Mouse (Mus musculus) neural tube, embryonic 13.5 days (tissue): ENCODE results near the gene Ank2. TPM values are rescaled to one million over a fixed set of nuclear protein-coding genes. Genes with fewer than 3 reads are reported as not detected.

ENCODE experiments used
- ATAC-seq: fragments of 200-750 bp; cut with Nextera tagmentation; 2 replicates; pipeline ENCODE4 v1.8.0; 2017; ENCODE audit warnings: low read depth, mild to moderate bottlenecking, moderate TSS enrichment, moderate library complexity
- H3K27ac ChIP-seq: fragments of 300-500 bp; sonication (generic); replicated peaks from 2 replicates; pipeline ENCODE4 v1.5.1; 2015; ENCODE audit warnings: moderate library complexity, mild to moderate bottlenecking, inconsistent platforms
- H3K27me3 ChIP-seq: fragments of 300-500 bp; sonication (generic); 2 replicates; pipeline ENCODE4 v1.6.1; 2015; ENCODE audit warnings: mild to moderate bottlenecking, inconsistent platforms
- H3K36me3 ChIP-seq: fragments of 300-500 bp; sonication (generic); 2 replicates; pipeline ENCODE4 v1.6.1; 2015; ENCODE audit warnings: mild to moderate bottlenecking, inconsistent platforms
- H3K4me1 ChIP-seq: fragments of 300-500 bp; sonication (generic); replicated peaks from 2 replicates; pipeline ENCODE4 v1.6.1; 2015; ENCODE audit warnings: inconsistent platforms
- H3K4me2 ChIP-seq: fragments of 300-500 bp; sonication (generic); 2 replicates; pipeline ENCODE4 v1.6.1; 2015; ENCODE audit warnings: inconsistent platforms, mild to moderate bottlenecking, moderate library complexity
- H3K4me3 ChIP-seq: fragments of 300-500 bp; sonication (generic); 2 replicates; pipeline ENCODE4 v1.5.1; 2015; ENCODE audit warnings: mild to moderate bottlenecking, inconsistent platforms
- H3K9ac ChIP-seq: fragments of 300-500 bp; sonication (generic); 2 replicates; pipeline ENCODE4 v1.6.1; 2015; ENCODE audit warnings: moderate library complexity, mild to moderate bottlenecking, inconsistent platforms
- H3K9me3 ChIP-seq: fragments of 300-500 bp; sonication (generic); 2 replicates; pipeline ENCODE4 v1.6.1; 2016; ENCODE audit warnings: inconsistent platforms
- WGBS: fragments of 180-500 bp; shearing (Covaris S2); methylation state at CpG from one replicate; pipeline ENCODE4 v1.1.7; 2015; 5-methylcytosine and 5-hydroxymethylcytosine counted together
- polyA plus RNA-seq: library from polyadenylated mRNA; unstranded; fragments of >200 nt; fragmentation: Nextera tagmentation; extraction: Ambion mirVana; gene quantifications from 2 replicates; pipeline ENCODE4 v1.2.1, GENCODE M21; 2015

Gene Ank2
- polyA plus RNA-seq, 1 experiment from 2014 or later = 119 TPM

GRCm38 (mm10) chr3:127134062-127134461, 365.1 kb downstream of the Ank2 start:
- Histone ChIP-seq H3K4me3 (no peak overlapping the region), H3K36me3 (no peaks in the 10 kb centered on the region), H3K4me1 (peaks cover 47% of the 10 kb centered on the region), H3K9ac (no peak overlapping the region), H3K4me2 (no peak overlapping the region), H3K27ac (no peak overlapping the region; the same call in 1 of the 2 replicates), H3K9me3 (no peaks in the 10 kb centered on the region), H3K27me3 (no peaks in the 10 kb centered on the region)
- 24% methylated on average over 2 of the region's 2 CpGs for WGBS
- 0 out of 2 replicates have a peak, but pooled peaks have one; percentile 37 for ATAC-seq

- Histone ChIP-seq H3K4me2 (no peak overlapping the region), H3K9me3 (no peaks in the 10 kb centered on the region), H3K27me3 (no peaks in the 10 kb centered on the region), H3K4me3 (no peak overlapping the region), H3K4me1 (peaks cover 60% of the 10 kb centered on the region), H3K9ac (no peak overlapping the region), H3K36me3 (no peaks in the 10 kb centered on the region), H3K27ac (no peak overlapping the region)
- no peak for ATAC-seq
- 32% methylated on average over 3 of the region's 3 CpGs for WGBS
These were observed 368.1 kb downstream of the Ank2 start for GRCm38 (mm10) chr3:127131048-127131447.

GRCm38 (mm10) chr3:127130167-127130770, 368.9 kb downstream of the Ank2 start:
- Histone ChIP-seq H3K27ac (no peak overlapping the region), H3K9ac (no peak overlapping the region)
- WGBS = 36% methylated on average over 12 of the region's 12 CpGs

GRCm38 (mm10) chr3:127129750-127130149, 369.4 kb downstream of the Ank2 start:
- H3K9me3 ChIP-seq = no peaks in the 10 kb centered on the region
- no peaks in the 10 kb centered on the region for H3K36me3 ChIP-seq
- no peaks in the 10 kb centered on the region for H3K27me3 ChIP-seq
- 27% methylated on average over 1 of the region's 1 CpGs for WGBS
- H3K4me1 ChIP-seq = peaks cover 55% of the 10 kb centered on the region
- no peak overlapping the region for H3K4me2 ChIP-seq
- ATAC-seq = no peak
- no peak overlapping the region for H3K4me3 ChIP-seq
- H3K9ac ChIP-seq = no peak overlapping the region
- H3K27ac ChIP-seq = no peak overlapping the region

More at GRCm38 (mm10) chr3:127130167-127130770, 368.9 kb downstream of the Ank2 start:
- no peak for ATAC-seq
- Histone ChIP-seq H3K36me3 (no peaks in the 10 kb centered on the region), H3K27me3 (no peaks in the 10 kb centered on the region), H3K4me3 (no peak overlapping the region), H3K9me3 (no peaks in the 10 kb centered on the region), H3K4me2 (no peak overlapping the region), H3K4me1 (peaks cover 57% of the 10 kb centered on the region)

GRCm38 (mm10) chr3:127127611-127128010, 371.5 kb downstream of the Ank2 start:
- Histone ChIP-seq H3K9me3 (no peaks in the 10 kb centered on the region), H3K4me2 (no peak overlapping the region), H3K4me3 (no peak overlapping the region), H3K27ac (no peak overlapping the region), H3K27me3 (no peaks in the 10 kb centered on the region), H3K4me1 (peaks cover 54% of the 10 kb centered on the region), H3K36me3 (no peaks in the 10 kb centered on the region), H3K9ac (no peak overlapping the region)
- 42% methylated on average over 1 of the region's 1 CpGs for WGBS
- no peak for ATAC-seq

GRCm38 (mm10) chr3:127126220-127126619, 372.9 kb downstream of the Ank2 start:
- Histone ChIP-seq H3K36me3 (no peaks in the 10 kb centered on the region), H3K9me3 (no peaks in the 10 kb centered on the region), H3K4me2 (no peak overlapping the region), H3K4me3 (no peak overlapping the region), H3K9ac (no peak overlapping the region), H3K27ac (no peak overlapping the region), H3K27me3 (no peaks in the 10 kb centered on the region), H3K4me1 (peaks cover 49% of the 10 kb centered on the region)
- 61% methylated on average over 3 of the region's 3 CpGs for WGBS
- no peak for ATAC-seq

GRCm38 (mm10) chr3:127124375-127124993, 374.7 kb downstream of the Ank2 start:
- no peak overlapping the region for H3K4me2 ChIP-seq
- no peak for ATAC-seq
- 39% methylated on average over 10 of the region's 10 CpGs for WGBS

GRCm38 (mm10) chr3:127123376-127123775, 375.8 kb downstream of the Ank2 start:
- no peak overlapping the region for H3K4me3 ChIP-seq
- ATAC-seq = no peak
- H3K27me3 ChIP-seq = no peaks in the 10 kb centered on the region
- H3K4me2 ChIP-seq = no peak overlapping the region
- 38% methylated on average over 8 of the region's 8 CpGs for WGBS
- 0 out of 2 replicates have a peak overlapping the region, but pooled peaks have one; percentile 22 for H3K9ac ChIP-seq
- no peak overlapping the region for H3K27ac ChIP-seq
- peaks cover 32% of the 10 kb centered on the region for H3K4me1 ChIP-seq
- no peaks in the 10 kb centered on the region for H3K36me3 ChIP-seq
- H3K9me3 ChIP-seq = no peaks in the 10 kb centered on the region

More at GRCm38 (mm10) chr3:127124375-127124993, 374.7 kb downstream of the Ank2 start:
- H3K4me3 ChIP-seq = no peak overlapping the region
- H3K9ac ChIP-seq = no peak overlapping the region
- H3K4me1 ChIP-seq = peaks cover 32% of the 10 kb centered on the region
- no peaks in the 10 kb centered on the region for H3K27me3 ChIP-seq
- H3K36me3 ChIP-seq = no peaks in the 10 kb centered on the region
- H3K27ac ChIP-seq = no peak overlapping the region
- no peaks in the 10 kb centered on the region for H3K9me3 ChIP-seq

- H3K9me3 ChIP-seq = no peaks in the 10 kb centered on the region
- 88% methylated on average over 4 of the region's 4 CpGs for WGBS
- H3K4me2 ChIP-seq = no peak overlapping the region
- H3K9ac ChIP-seq = no peak overlapping the region
- H3K36me3 ChIP-seq = no peaks in the 10 kb centered on the region
- peaks cover 16% of the 10 kb centered on the region for H3K4me1 ChIP-seq
- no peak overlapping the region for H3K4me3 ChIP-seq
- no peak for ATAC-seq
- H3K27ac ChIP-seq = no peak overlapping the region
- no peaks in the 10 kb centered on the region for H3K27me3 ChIP-seq
These were observed 380.4 kb downstream of the Ank2 start for GRCm38 (mm10) chr3:127118777-127119176.

- Histone ChIP-seq H3K4me2 (no peak overlapping the region), H3K4me3 (no peak overlapping the region), H3K27me3 (no peaks in the 10 kb centered on the region), H3K9me3 (no peaks in the 10 kb centered on the region), H3K4me1 (peaks cover 16% of the 10 kb centered on the region), H3K9ac (no peak overlapping the region), H3K27ac (no peak overlapping the region), H3K36me3 (no peaks in the 10 kb centered on the region)
- WGBS = 81% methylated on average over 6 of the region's 6 CpGs
- no peak for ATAC-seq
These were observed 382.9 kb downstream of the Ank2 start for GRCm38 (mm10) chr3:127116226-127116625.

- WGBS = 49% methylated on average over 7 of the region's 7 CpGs
- H3K4me3 ChIP-seq = no peak overlapping the region
- H3K36me3 ChIP-seq = no peaks in the 10 kb centered on the region
- ATAC-seq = 0 out of 2 replicates have a peak, but pooled peaks have one; percentile 46
- H3K9me3 ChIP-seq = no peaks in the 10 kb centered on the region
- 0 out of 2 replicates have a peak overlapping the region, but pooled peaks have one; percentile 9 for H3K27ac ChIP-seq
- peaks cover 21% of the 10 kb centered on the region for H3K4me1 ChIP-seq
- no peak overlapping the region for H3K9ac ChIP-seq
- no peak overlapping the region for H3K4me2 ChIP-seq
- H3K27me3 ChIP-seq = no peaks in the 10 kb centered on the region
These were observed 385.9 kb downstream of the Ank2 start for GRCm38 (mm10) chr3:127113238-127113637.

- no peaks in the 10 kb centered on the region for H3K9me3 ChIP-seq
- peaks cover 24% of the 10 kb centered on the region for H3K4me1 ChIP-seq
- no peak overlapping the region for H3K27ac ChIP-seq
- no peaks in the 10 kb centered on the region for H3K36me3 ChIP-seq
- no peak for ATAC-seq
- no peak overlapping the region for H3K4me3 ChIP-seq
- no peak overlapping the region for H3K9ac ChIP-seq
- no peak overlapping the region for H3K4me2 ChIP-seq
- H3K27me3 ChIP-seq = no peaks in the 10 kb centered on the region
- WGBS = 87% methylated on average over 3 of the region's 3 CpGs
These were observed 389.7 kb downstream of the Ank2 start for GRCm38 (mm10) chr3:127109413-127109812.
